In the genomic region with DNA sequence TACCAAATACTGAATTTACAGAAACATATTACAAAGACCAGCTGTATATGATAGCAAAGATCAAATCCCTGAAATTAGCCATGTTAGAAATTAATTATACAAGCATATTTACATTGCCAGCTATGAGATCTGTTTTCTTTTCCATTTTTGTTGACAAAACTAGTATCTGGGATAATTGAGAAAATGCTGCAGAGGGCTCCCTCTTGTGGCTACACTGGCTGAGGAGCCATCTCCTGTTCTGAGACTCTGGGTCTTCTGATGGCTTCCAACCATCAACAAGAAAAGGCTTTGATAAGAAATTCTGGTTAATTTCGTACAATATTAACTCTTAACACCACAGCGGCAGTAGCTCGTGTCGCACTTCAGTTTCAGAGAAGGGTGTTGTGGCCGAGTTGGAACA, we compare ENCODE assay signal across 9 mouse cellular contexts.
A peak's percentile ranks its signal among the peaks of the same experiment; 100 is the strongest.
DNase-seq lines count a peak whose midpoint lies in the region; ATAC-seq and TF ChIP-seq lines count a peak whose summit lies in the region.
"Had no signal": no experiment of that assay in that cellular context is flagged by ENCODE, and none has a peak within 500 bp of the region (broad histone marks: within the 10 kb centered on the region; RNA-seq: fewer than 3 reads in every experiment).

No protein-coding gene starts in this region.

- no peaks in the 10 kb centered on the region for H3K36me3 ChIP-seq in hindbrain, embryonic 11.5 days (ENCODE audit: control insufficient read depth, insufficient read depth, low read length)
- H3K36me3 ChIP-seq in hindbrain, embryonic 16.5 days (ENCODE audit: control insufficient read depth, insufficient read depth, low read length): no peaks in the 10 kb centered on the region
- H3K36me3 ChIP-seq: embryonic facial prominence, embryonic 13.5 days had no signal

- peak; percentile 59 for DNase-seq in hindbrain, embryonic 11.5 days (ENCODE audit: low spot score)
- DNase-seq in A20 (ENCODE audit: low read depth, low spot score): peak; percentile 42
- peak; percentile 64 for DNase-seq in brain, embryonic 14.5 days (ENCODE audit: low read depth)
- peak; percentile 37 for DNase-seq in layer of hippocampus, postnatal 10 days (ENCODE audit: low spot score in 2 of 2)
- no peak for DNase-seq in natural killer cell, adult 2 months (ENCODE audit: low spot score in 2 of 2)
- DNase-seq in thymus, postnatal 14 days: no peak
- no peak for DNase-seq in cerebellum, adult 9-10 months

- no peak overlapping the region for H3K9ac ChIP-seq in hindbrain, embryonic 11.5 days (ENCODE audit: low read depth, low read length)
- no peak overlapping the region for H3K9ac ChIP-seq in hindbrain, embryonic 16.5 days (ENCODE audit: low read depth, low read length)
- H3K9ac ChIP-seq: embryonic facial prominence, embryonic 13.5 days had no signal

- TF ChIP-seq POLR2A in brain, embryonic 14.5 days (IDR thresholded peaks at IDR 0.05; ENCODE audit: borderline replicate concordance, extremely low read depth, insufficient read depth, insufficient read length, poor library complexity, severe bottlenecking): no peak

- H3K27ac ChIP-seq in hindbrain, embryonic 11.5 days (ENCODE audit: low read depth, low read length): no peak overlapping the region
- no peak overlapping the region for H3K27ac ChIP-seq in hindbrain, embryonic 16.5 days (ENCODE audit: low read depth, low read length)
- H3K27ac ChIP-seq: embryonic facial prominence, embryonic 13.5 days had no signal

- no peaks in the 10 kb centered on the region for H3K27me3 ChIP-seq in hindbrain, embryonic 11.5 days (ENCODE audit: control insufficient read depth, insufficient read depth, low read length)
- no peaks in the 10 kb centered on the region for H3K27me3 ChIP-seq in hindbrain, embryonic 16.5 days (replicated peaks; ENCODE audit: control insufficient read depth, insufficient read depth, low read length)
- H3K27me3 ChIP-seq: embryonic facial prominence, embryonic 13.5 days had no signal

- peak; percentile 65; the same call in 1 of the 2 replicates for TF ChIP-seq CTCF in brain, embryonic 14.5 days (IDR thresholded peaks at IDR 0.05; ENCODE audit: borderline replicate concordance, extremely low read depth, insufficient read depth, insufficient read length)

- H3K4me1 ChIP-seq in hindbrain, embryonic 11.5 days (replicated peaks; ENCODE audit: control insufficient read depth, insufficient read depth, low read length): no peaks in the 10 kb centered on the region
- no peaks in the 10 kb centered on the region for H3K4me1 ChIP-seq in hindbrain, embryonic 16.5 days (ENCODE audit: control insufficient read depth, insufficient read depth, low read depth, low read length)
- H3K4me1 ChIP-seq: embryonic facial prominence, embryonic 13.5 days had no signal

- no peak overlapping the region for H3K4me3 ChIP-seq in hindbrain, embryonic 11.5 days (ENCODE audit: low read depth, low read length)
- H3K4me3 ChIP-seq in hindbrain, embryonic 16.5 days (ENCODE audit: low read length): no peak overlapping the region
- H3K4me3 ChIP-seq: embryonic facial prominence, embryonic 13.5 days had no signal

- WGBS in hindbrain, embryonic 11.5 days: 49% methylated on average over 5 of the region's 5 CpGs
- 62% methylated on average over 5 of the region's 5 CpGs for WGBS in hindbrain, embryonic 16.5 days

- H3K9me3 ChIP-seq in hindbrain, embryonic 11.5 days (ENCODE audit: control insufficient read depth, low read length): no peaks in the 10 kb centered on the region
- H3K9me3 ChIP-seq in hindbrain, embryonic 16.5 days (ENCODE audit: control insufficient read depth, low read length): no peaks in the 10 kb centered on the region
- H3K9me3 ChIP-seq: embryonic facial prominence, embryonic 13.5 days had no signal

- peak; percentile 63; the same call in 1 of the 2 replicates for ATAC-seq in hindbrain, embryonic 11.5 days (ENCODE audit: low FRiP score)
- ATAC-seq in hindbrain, embryonic 16.5 days: no peak

- H3K4me2 ChIP-seq in hindbrain, embryonic 11.5 days (replicated peaks; ENCODE audit: low read depth, low read length): no peak overlapping the region
- no peak overlapping the region for H3K4me2 ChIP-seq in hindbrain, embryonic 16.5 days (ENCODE audit: low read length)
- H3K4me2 ChIP-seq: embryonic facial prominence, embryonic 13.5 days had no signal

Comparison
In these comparisons a context has a peak if more than half of its experiments do, and no peak if none do; other contexts are left out.
1. DNase-seq: peak in hindbrain, embryonic 11.5 days (single experiment), A20 (single experiment), brain, embryonic 14.5 days (single experiment) and layer of hippocampus, postnatal 10 days (2 of 2); none in natural killer cell, adult 2 months (0 of 2), thymus, postnatal 14 days (single experiment) and cerebellum, adult 9-10 months (single experiment).